Mouse (Mus musculus): ENCODE results near the gene Tmprss3. TPM values are rescaled to one million over a fixed set of nuclear protein-coding genes. Genes with fewer than 3 reads are reported as not detected.

Tmprss3 gene
- polyA plus RNA-seq, 1 experiment from 2014 or later = not detected

DNA sequence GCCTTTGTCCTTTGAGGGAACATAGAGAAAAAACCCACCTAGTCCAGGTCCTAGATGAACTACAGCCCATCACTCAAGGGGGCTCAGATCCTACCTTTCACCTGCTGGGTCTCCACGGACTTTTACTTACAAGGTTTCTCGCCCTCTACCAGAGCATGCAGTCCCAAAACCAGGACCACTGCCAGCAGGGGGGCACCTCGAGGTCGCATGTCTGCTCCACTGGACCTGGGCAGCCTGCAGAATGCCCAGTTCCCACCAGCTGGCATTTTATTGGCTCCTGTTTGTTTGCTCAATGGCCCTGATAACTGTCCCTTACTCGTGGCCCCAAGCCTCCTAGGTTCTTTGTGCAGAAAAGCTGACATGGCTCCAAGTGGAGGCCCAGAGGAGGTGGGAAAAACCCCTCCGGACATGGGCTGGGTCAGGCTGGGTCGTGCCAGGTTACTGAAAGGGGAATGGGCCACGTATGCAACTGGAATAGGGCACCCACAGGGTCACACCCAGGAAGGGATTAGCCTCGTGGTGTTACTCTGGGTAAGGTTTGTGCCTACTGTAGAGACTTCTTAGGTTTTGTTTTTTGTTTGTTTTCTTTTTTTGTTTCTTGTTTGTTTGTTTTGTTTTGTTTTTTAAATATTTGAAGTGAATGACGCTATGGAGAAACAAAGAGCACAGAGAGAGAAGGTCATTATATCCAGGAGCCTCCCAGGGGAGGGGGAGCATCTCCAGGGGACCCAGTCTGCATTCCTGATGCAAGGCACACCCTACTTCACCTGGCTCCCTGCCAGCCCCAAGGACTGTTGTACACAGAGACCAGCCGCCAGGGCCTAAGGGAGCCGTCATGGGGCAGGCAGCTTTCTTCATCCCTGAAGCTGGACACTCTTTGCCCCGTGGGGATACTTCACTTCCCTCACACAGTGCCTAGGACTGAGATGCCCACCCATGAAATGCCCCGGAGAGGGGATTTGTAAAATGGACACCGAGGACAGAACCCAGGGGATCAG is 54.4 kb downstream of the Tmprss3 start, which contains the start of gene Tff2:
TSS of gene Tff2 (minus strand) at position 243 of the 998 bp plus-strand sequence.
- 67% methylated on average over 15 of the region's 15 CpGs for WGBS
- no peaks in the 10 kb centered on the region for H3K36me3 ChIP-seq (ENCODE audit: control insufficient read depth, insufficient read depth, low read length)
- no peaks in the 10 kb centered on the region for H3K9me3 ChIP-seq (ENCODE audit: control insufficient read depth, low read length)
- H3K4me3 ChIP-seq (ENCODE audit: low read depth, low read length) = no peak within 1 kb of the TSS
- DNase-seq (ENCODE audit: low spot score) = no peak
- no peak within 1 kb of the TSS for H3K9ac ChIP-seq (ENCODE audit: low read length)
- no peak within 1 kb of the TSS for H3K4me2 ChIP-seq (ENCODE audit: low read depth, severe bottlenecking)
- no peak for ATAC-seq (ENCODE audit: insufficient number of reproducible peaks, low FRiP score, low TSS enrichment, low read depth)
- H3K27ac ChIP-seq (replicated peaks; ENCODE audit: low read depth, low read length) = no peak within 1 kb of the TSS
- no peaks in the 10 kb centered on the region for H3K27me3 ChIP-seq (ENCODE audit: control insufficient read depth, insufficient read depth, low read length)
- H3K4me1 ChIP-seq (ENCODE audit: control insufficient read depth, insufficient read depth, low read length) = no peaks in the 10 kb centered on the region

DNA sequence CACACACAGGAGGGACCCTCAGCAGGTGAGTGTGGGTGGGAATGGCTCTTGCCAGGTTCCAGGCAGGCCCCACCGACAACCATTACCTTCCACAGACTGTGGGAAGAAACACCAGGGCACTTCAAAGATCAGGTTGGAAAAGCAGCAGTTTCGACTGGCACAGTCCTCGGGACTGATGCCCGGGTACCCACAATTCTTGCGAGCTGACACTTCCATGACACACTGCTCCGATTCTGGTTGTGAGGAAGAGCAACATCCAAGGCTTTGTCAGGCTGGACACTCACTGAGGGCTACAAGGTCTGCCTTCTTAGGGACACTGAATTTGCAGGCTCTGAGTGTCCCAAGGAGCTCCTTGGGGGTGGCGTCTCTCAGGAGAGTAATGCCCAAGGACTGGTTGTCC is 56.7 kb downstream of the Tmprss3 start:
- Histone ChIP-seq H3K4me2 (ENCODE audit: low read depth, severe bottlenecking) (no peak overlapping the region), H3K27me3 (ENCODE audit: control insufficient read depth, insufficient read depth, low read length) (no peaks in the 10 kb centered on the region), H3K4me1 (ENCODE audit: control insufficient read depth, insufficient read depth, low read length) (no peaks in the 10 kb centered on the region), H3K9ac (ENCODE audit: low read length) (no peak overlapping the region), H3K9me3 (ENCODE audit: control insufficient read depth, low read length) (no peaks in the 10 kb centered on the region), H3K4me3 (ENCODE audit: low read depth, low read length) (no peak overlapping the region), H3K36me3 (ENCODE audit: control insufficient read depth, insufficient read depth, low read length) (no peaks in the 10 kb centered on the region), H3K27ac (replicated peaks; ENCODE audit: low read depth, low read length) (no peak overlapping the region)
- 89% methylated on average over 7 of the region's 7 CpGs for WGBS
- ATAC-seq (ENCODE audit: insufficient number of reproducible peaks, low FRiP score, low TSS enrichment, low read depth) = no peak
- no peak for DNase-seq (ENCODE audit: low spot score)

DNA sequence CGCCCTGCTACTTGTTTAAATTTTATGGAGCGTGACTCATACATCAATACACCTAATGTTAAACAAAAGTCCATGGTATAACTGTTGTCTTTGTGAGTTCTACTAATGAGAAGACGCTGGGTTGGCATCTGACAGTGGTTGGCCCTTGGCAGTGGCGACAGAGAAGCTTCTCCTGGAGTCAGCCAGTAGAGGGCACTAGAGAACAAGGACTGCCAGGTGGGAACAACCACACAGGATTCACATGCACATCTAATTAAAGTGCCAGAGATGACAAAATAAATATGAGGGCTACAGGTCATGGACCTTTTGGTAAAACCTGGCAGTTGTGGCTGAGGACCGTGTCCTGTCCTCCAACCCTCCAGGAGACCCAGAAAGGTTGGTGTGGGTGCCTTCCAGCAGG is 60.4 kb downstream of the Tmprss3 start:
- ATAC-seq (ENCODE audit: insufficient number of reproducible peaks, low FRiP score, low TSS enrichment, low read depth) (no peak), DNase-seq (ENCODE audit: low spot score) (peak; percentile 71)
- H3K9me3 ChIP-seq (ENCODE audit: control insufficient read depth, low read length) = no peaks in the 10 kb centered on the region
- H3K4me3 ChIP-seq (ENCODE audit: low read depth, low read length) = no peak overlapping the region
- H3K4me1 ChIP-seq (ENCODE audit: control insufficient read depth, insufficient read depth, low read length) = no peaks in the 10 kb centered on the region
- H3K36me3 ChIP-seq (ENCODE audit: control insufficient read depth, insufficient read depth, low read length) = no peaks in the 10 kb centered on the region
- WGBS = 13% methylated on average over 5 of the region's 5 CpGs
- H3K27ac ChIP-seq (replicated peaks; ENCODE audit: low read depth, low read length) = no peak overlapping the region
- no peak overlapping the region for H3K4me2 ChIP-seq (ENCODE audit: low read depth, severe bottlenecking)
- H3K27me3 ChIP-seq (ENCODE audit: control insufficient read depth, insufficient read depth, low read length) = 0 out of 2 replicates have a peak, but pooled peaks cover 2% of the 10 kb centered on the region
- H3K9ac ChIP-seq (ENCODE audit: low read length) = no peak overlapping the region

DNA sequence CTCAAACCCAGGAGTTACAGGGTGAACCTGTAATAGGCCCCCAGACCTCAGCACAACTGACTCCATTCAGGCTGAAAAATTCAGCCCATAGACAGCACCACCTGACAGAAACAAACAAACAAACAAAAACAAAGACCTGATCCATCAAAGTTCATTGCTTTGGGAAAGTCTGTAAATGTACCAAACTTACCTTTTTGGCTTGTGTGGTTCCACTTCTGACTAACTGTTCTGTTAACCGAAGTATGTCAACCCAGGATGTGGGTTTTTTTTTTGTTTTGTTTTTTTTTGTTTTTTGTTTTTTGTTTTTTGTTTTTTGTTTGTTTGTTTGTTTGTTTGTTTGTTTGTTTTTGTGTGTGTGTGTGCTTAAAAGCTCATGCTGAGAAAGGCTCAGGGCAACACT is 62.0 kb downstream of the Tmprss3 start:
- no peaks in the 10 kb centered on the region for H3K9me3 ChIP-seq (ENCODE audit: control insufficient read depth, low read length)
- no peak overlapping the region for H3K9ac ChIP-seq (ENCODE audit: low read length)
- ATAC-seq (ENCODE audit: insufficient number of reproducible peaks, low FRiP score, low TSS enrichment, low read depth) = no peak
- no peak overlapping the region for H3K27ac ChIP-seq (replicated peaks; ENCODE audit: low read depth, low read length)
- whole genome bisulfite sequencing = 90% methylated on average over 1 of the region's 1 CpGs
- DNase-seq (ENCODE audit: low spot score) = no peak
- H3K4me1 ChIP-seq (ENCODE audit: control insufficient read depth, insufficient read depth, low read length) = no peaks in the 10 kb centered on the region
- H3K4me3 ChIP-seq (ENCODE audit: low read depth, low read length) = no peak overlapping the region
- no peak overlapping the region for H3K4me2 ChIP-seq (ENCODE audit: low read depth, severe bottlenecking)
- no peaks in the 10 kb centered on the region for H3K36me3 ChIP-seq (ENCODE audit: control insufficient read depth, insufficient read depth, low read length)
- H3K27me3 ChIP-seq (ENCODE audit: control insufficient read depth, insufficient read depth, low read length) = 0 out of 2 replicates have a peak, but pooled peaks cover 2% of the 10 kb centered on the region

DNA sequence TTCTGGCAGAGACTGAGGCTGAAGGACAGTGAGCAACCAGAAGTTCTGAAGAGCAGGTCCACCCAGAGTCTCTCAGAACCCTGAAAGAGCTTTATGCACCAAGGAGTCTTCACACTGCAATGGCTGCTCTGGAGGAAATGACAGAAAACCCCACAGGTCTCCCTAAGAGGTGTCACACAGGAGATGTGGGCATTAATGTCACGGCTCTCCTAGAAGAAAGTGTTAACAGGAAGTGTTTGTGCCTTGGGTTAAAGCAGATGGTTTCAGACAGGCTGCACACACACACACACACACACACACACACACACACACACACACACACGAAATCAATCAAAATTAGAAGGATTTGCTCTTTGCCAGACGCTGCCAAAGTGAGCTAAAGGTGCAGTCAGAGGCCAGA is 62.5 kb downstream of the Tmprss3 start:
- WGBS = 37% methylated on average over 3 of the region's 3 CpGs
- no peaks in the 10 kb centered on the region for H3K4me1 ChIP-seq (ENCODE audit: control insufficient read depth, insufficient read depth, low read length)
- no peak overlapping the region for H3K4me3 ChIP-seq (ENCODE audit: low read depth, low read length)
- H3K4me2 ChIP-seq (ENCODE audit: low read depth, severe bottlenecking) = no peak overlapping the region
- H3K27ac ChIP-seq (replicated peaks; ENCODE audit: low read depth, low read length) = no peak overlapping the region
- no peak overlapping the region for H3K9ac ChIP-seq (ENCODE audit: low read length)
- H3K36me3 ChIP-seq (ENCODE audit: control insufficient read depth, insufficient read depth, low read length) = no peaks in the 10 kb centered on the region
- DNase-seq (ENCODE audit: low spot score) (no peak), ATAC-seq (ENCODE audit: insufficient number of reproducible peaks, low FRiP score, low TSS enrichment, low read depth) (no peak)
- no peaks in the 10 kb centered on the region for H3K9me3 ChIP-seq (ENCODE audit: control insufficient read depth, low read length)
- H3K27me3 ChIP-seq (ENCODE audit: control insufficient read depth, insufficient read depth, low read length) = 0 out of 2 replicates have a peak, but pooled peaks cover 2% of the 10 kb centered on the region

DNA sequence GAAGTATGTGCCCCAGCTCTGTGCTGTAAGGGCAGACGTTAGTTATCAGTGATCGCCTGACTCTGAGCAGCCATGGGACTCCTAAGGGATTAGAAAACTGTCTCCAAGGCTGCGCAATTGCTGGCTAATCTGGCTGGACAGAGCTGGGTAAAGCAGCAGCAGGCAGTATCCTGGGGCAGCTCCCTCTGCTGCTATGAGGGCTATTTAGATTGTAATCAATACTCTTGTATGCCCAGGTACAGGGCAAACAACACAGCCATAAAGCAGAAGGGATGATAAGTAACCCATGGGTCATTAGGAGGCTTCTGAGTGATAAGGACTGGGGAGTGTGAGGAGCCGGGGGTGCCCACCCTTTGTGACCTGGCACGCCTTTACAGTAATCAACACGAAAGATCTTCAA is 63.9 kb downstream of the Tmprss3 start:
- H3K36me3 ChIP-seq (ENCODE audit: control insufficient read depth, insufficient read depth, low read length) = no peaks in the 10 kb centered on the region
- no peaks in the 10 kb centered on the region for H3K9me3 ChIP-seq (ENCODE audit: control insufficient read depth, low read length)
- H3K4me1 ChIP-seq (ENCODE audit: control insufficient read depth, insufficient read depth, low read length) = no peaks in the 10 kb centered on the region
- DNase-seq (ENCODE audit: low spot score) (no peak), ATAC-seq (ENCODE audit: insufficient number of reproducible peaks, low FRiP score, low TSS enrichment, low read depth) (no peak)
- H3K27ac ChIP-seq (replicated peaks; ENCODE audit: low read depth, low read length) = no peak overlapping the region
- no peak overlapping the region for H3K4me3 ChIP-seq (ENCODE audit: low read depth, low read length)
- WGBS = 70% methylated on average over 6 of the region's 6 CpGs
- no peak overlapping the region for H3K9ac ChIP-seq (ENCODE audit: low read length)
- H3K4me2 ChIP-seq (ENCODE audit: low read depth, severe bottlenecking) = no peak overlapping the region
- H3K27me3 ChIP-seq (ENCODE audit: control insufficient read depth, insufficient read depth, low read length) = 0 out of 2 replicates have a peak, but pooled peaks cover 2% of the 10 kb centered on the region

DNA sequence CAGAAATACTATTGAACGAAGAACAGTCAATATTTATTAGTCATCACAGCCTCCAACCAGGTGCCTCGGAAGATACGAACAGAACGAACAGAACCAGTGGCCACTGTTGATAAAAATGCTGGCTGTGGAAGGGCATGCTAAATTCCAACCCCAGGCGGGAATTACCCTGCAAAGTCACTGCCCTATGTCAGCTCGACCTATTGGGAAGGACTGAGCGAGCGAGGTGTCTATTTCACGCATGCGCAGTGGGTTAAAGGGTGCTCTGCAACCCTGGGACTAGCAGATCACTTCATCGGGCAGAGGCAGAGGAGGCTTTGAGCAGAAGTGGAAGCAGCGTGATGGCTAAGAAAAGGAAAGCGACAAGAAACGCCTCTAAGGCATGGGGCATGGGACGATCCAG is 65.0 kb downstream of the Tmprss3 start:
- Histone ChIP-seq H3K36me3 (ENCODE audit: control insufficient read depth, insufficient read depth, low read length) (no peaks in the 10 kb centered on the region), H3K4me3 (ENCODE audit: low read depth, low read length) (no peak overlapping the region), H3K27ac (replicated peaks; ENCODE audit: low read depth, low read length) (no peak overlapping the region), H3K27me3 (ENCODE audit: control insufficient read depth, insufficient read depth, low read length) (0 out of 2 replicates have a peak, but pooled peaks cover 2% of the 10 kb centered on the region), H3K4me2 (ENCODE audit: low read depth, severe bottlenecking) (no peak overlapping the region), H3K9ac (ENCODE audit: low read length) (no peak overlapping the region), H3K4me1 (ENCODE audit: control insufficient read depth, insufficient read depth, low read length) (peaks cover 6% of the 10 kb centered on the region; the same call in 1 of the 2 replicates), H3K9me3 (ENCODE audit: control insufficient read depth, low read length) (no peaks in the 10 kb centered on the region)
- 73% methylated on average over 15 of the region's 15 CpGs for WGBS
- ATAC-seq (ENCODE audit: insufficient number of reproducible peaks, low FRiP score, low TSS enrichment, low read depth) = no peak
- DNase-seq (ENCODE audit: low spot score) = no peak

DNA sequence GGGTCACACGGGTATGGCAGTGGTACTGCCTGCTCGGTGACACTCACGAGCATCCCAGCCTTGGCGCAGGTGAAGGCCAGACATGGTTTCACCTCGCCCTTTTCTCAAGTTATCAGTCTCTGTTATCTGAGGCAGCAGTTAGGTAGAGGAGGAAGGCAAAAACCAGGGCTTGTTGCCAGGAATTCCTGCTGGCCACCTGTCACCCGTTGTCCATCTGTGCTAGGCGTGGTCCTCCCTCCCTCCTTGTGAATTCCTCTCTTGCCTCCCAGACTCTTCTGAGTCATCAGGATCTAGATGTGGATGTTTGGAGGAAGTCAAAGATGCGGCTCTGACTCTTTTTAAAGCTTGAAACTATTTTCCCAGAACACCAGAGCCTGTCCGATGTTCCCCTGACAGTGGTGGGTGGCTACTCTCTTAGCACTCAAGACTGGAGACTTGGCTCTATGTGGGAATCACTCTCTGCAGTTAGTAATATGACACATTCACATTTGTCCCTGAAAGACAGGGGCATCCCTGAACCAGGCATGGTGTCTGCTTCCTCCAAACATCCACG is 67.4 kb downstream of the Tmprss3 start:
- no peak overlapping the region for H3K9ac ChIP-seq (ENCODE audit: low read length)
- ATAC-seq (ENCODE audit: insufficient number of reproducible peaks, low FRiP score, low TSS enrichment, low read depth) (no peak), DNase-seq (ENCODE audit: low spot score) (no peak)
- H3K4me2 ChIP-seq (ENCODE audit: low read depth, severe bottlenecking) = no peak overlapping the region
- H3K36me3 ChIP-seq (ENCODE audit: control insufficient read depth, insufficient read depth, low read length) = no peaks in the 10 kb centered on the region
- WGBS = 83% methylated on average over 10 of the region's 10 CpGs
- H3K4me1 ChIP-seq (ENCODE audit: control insufficient read depth, insufficient read depth, low read length) = peaks cover 6% of the 10 kb centered on the region; the same call in 1 of the 2 replicates
- H3K27ac ChIP-seq (replicated peaks; ENCODE audit: low read depth, low read length) = no peak overlapping the region
- no peak overlapping the region for H3K4me3 ChIP-seq (ENCODE audit: low read depth, low read length)
- H3K27me3 ChIP-seq (ENCODE audit: control insufficient read depth, insufficient read depth, low read length) = 0 out of 2 replicates have a peak, but pooled peaks cover 2% of the 10 kb centered on the region
- no peaks in the 10 kb centered on the region for H3K9me3 ChIP-seq (ENCODE audit: control insufficient read depth, low read length)
